Mouse (Mus musculus) left cerebral cortex, postnatal 36 days (tissue): ENCODE results near the gene Thbs3. TPM values are rescaled to one million over a fixed set of nuclear protein-coding genes. Genes with fewer than 3 reads are reported as not detected.

ENCODE experiments used
- DNase-seq, 2 experiments: peaks; one replicate each; pipeline ENCODE4 v3.0.0; 2021 to 2022; ENCODE audit warnings: low spot score in 2 of 2, mixed read lengths in 1 of 2
- intact Hi-C: fragments of 180-260 bp; cut with DNase I; formaldehyde crosslinking; loops from one replicate; pipeline ENCODE4 v1.15.1; 2025
- total RNA-seq, 2 experiments: library from RNA; stranded (reverse); gene quantifications; 2 replicates each; pipeline ENCODE4 v1.2.3; 2021

Gene Thbs3
- 10 to 100 TPM; 21.0 to 21.3 TPM for total RNA-seq

GRCm38 (mm10) chr3:89214681-89215411 lies at the start of gene Thbs3:
Thbs3 (plus strand) TSS chr3:89215180.
- intact Hi-C loops, result loop anchor here (5.0 kb wide), 1 partner anchor 123 kb away; the partner anchor contains the start of gene Rusc1
- no peak for DNase-seq

- DNase-seq, result no peak
- intact Hi-C loops, result no loop called here
Observed at GRCm38 (mm10) chr3:89165268-89165870, 49.6 kb upstream of the Thbs3 start.

GRCm38 (mm10) chr3:89166945-89167344 lies 48.0 kb upstream of the Thbs3 start:
- DNase-seq, result no peak
- intact Hi-C loops, result no loop called here

- no peak for DNase-seq
- intact Hi-C loops, result no loop called here
Observed at GRCm38 (mm10) chr3:89174844-89175243, 40.1 kb upstream of the Thbs3 start.

- intact Hi-C loops, result no loop called here
- DNase-seq, result no peak
Observed at GRCm38 (mm10) chr3:89175544-89175943, 39.4 kb upstream of the Thbs3 start.

- intact Hi-C loops, result no loop called here
Observed at GRCm38 (mm10) chr3:89176421-89176820, 38.6 kb upstream of the Thbs3 start.

GRCm38 (mm10) chr3:89177242-89178106 lies 37.5 kb upstream of the Thbs3 start, which contains the start of gene Scamp3:
Scamp3 (plus strand) TSS chr3:89177473.
- intact Hi-C loops, result no loop called here
- DNase-seq, result peak; percentile 83 to 87

More at GRCm38 (mm10) chr3:89176421-89176820, 38.6 kb upstream of the Thbs3 start:
- DNase-seq, result no peak

GRCm38 (mm10) chr3:89178107-89178385 lies 36.9 kb upstream of the Thbs3 start:
- no peak for DNase-seq
- intact Hi-C loops, result no loop called here

GRCm38 (mm10) chr3:89179056-89179455 lies 35.9 kb upstream of the Thbs3 start:
- DNase-seq, result no peak
- intact Hi-C loops, result no loop called here

GRCm38 (mm10) chr3:89181749-89182500 lies 33.1 kb upstream of the Thbs3 start:
- no peak for DNase-seq
- intact Hi-C loops, result no loop called here

GRCm38 (mm10) chr3:89182531-89183057 lies 32.4 kb upstream of the Thbs3 start:
- intact Hi-C loops, result no loop called here
- no peak for DNase-seq

- intact Hi-C loops, result no loop called here
- DNase-seq, result peak; percentile 92 to 93
Observed at GRCm38 (mm10) chr3:89183058-89183958, 31.7 kb upstream of the Thbs3 start, which contains the start of gene Fam189b. Fam189b (plus strand) TSS chr3:89183143.

- DNase-seq, result no peak
- intact Hi-C loops, result no loop called here
Observed at GRCm38 (mm10) chr3:89183959-89184315, 31.0 kb upstream of the Thbs3 start.

- intact Hi-C loops, result no loop called here
- DNase-seq, result no peak
Observed at GRCm38 (mm10) chr3:89187197-89187596, 27.8 kb upstream of the Thbs3 start.

GRCm38 (mm10) chr3:89187690-89188477 lies 27.1 kb upstream of the Thbs3 start:
- no peak for DNase-seq
- intact Hi-C loops, result no loop called here

GRCm38 (mm10) chr3:89188478-89188875 lies 26.5 kb upstream of the Thbs3 start:
- no peak for DNase-seq

GRCm38 (mm10) chr3:89190436-89190835 lies 24.5 kb upstream of the Thbs3 start:
- no peak for DNase-seq
- intact Hi-C loops, result no loop called here

More at GRCm38 (mm10) chr3:89188478-89188875, 26.5 kb upstream of the Thbs3 start:
- intact Hi-C loops, result no loop called here

- no peak for DNase-seq
- intact Hi-C loops, result no loop called here
Observed at GRCm38 (mm10) chr3:89193351-89193750, 21.6 kb upstream of the Thbs3 start.
